Mouse (Mus musculus): Measurements from ENCODE around the gene Slc13a4. TPM values are rescaled to one million over a fixed set of nuclear protein-coding genes. Genes with fewer than 3 reads are reported as not detected.

Slc13a4 gene
- polyA plus RNA-seq, 1 experiment = 1.1 TPM

GRCm38 (mm10) chr6:35351826-35352225, 43.9 kb upstream of the Slc13a4 start:
- H3K27me3 ChIP-seq (ENCODE audit: control insufficient read depth, insufficient read depth, low read length, poor library complexity, severe bottlenecking) = no peaks in the 10 kb centered on the region
- H3K9ac ChIP-seq (ENCODE audit: low read depth, poor library complexity, severe bottlenecking) = no peak overlapping the region
- H3K36me3 ChIP-seq (ENCODE audit: control insufficient read depth, insufficient read depth, low read length, poor library complexity, severe bottlenecking) = no peaks in the 10 kb centered on the region
- TF ChIP-seq EP300 (IDR thresholded peaks at IDR 0.05; ENCODE audit: insufficient read depth, low read depth, low read length) = no peak
- no peak for TF ChIP-seq POLR2A (IDR thresholded peaks at IDR 0.05; ENCODE audit: insufficient read depth, low read length)
- TF ChIP-seq CTCF (IDR thresholded peaks at IDR 0.05; ENCODE audit: low read depth, low read length) = no peak
- H3K4me1 ChIP-seq (ENCODE audit: control insufficient read depth, insufficient read depth, low read length) = peaks cover 12% of the 10 kb centered on the region
- no peak overlapping the region for H3K27ac ChIP-seq (ENCODE audit: insufficient read depth, low read length)
- H3K4me3 ChIP-seq (ENCODE audit: low read depth, low read length) = no peak overlapping the region
- H3K9me3 ChIP-seq (replicated peaks; ENCODE audit: control insufficient read depth, insufficient read depth, low read length, poor library complexity, severe bottlenecking) = no peaks in the 10 kb centered on the region

- Histone ChIP-seq H3K9me3 (replicated peaks; ENCODE audit: control insufficient read depth, insufficient read depth, low read length, poor library complexity, severe bottlenecking) (no peaks in the 10 kb centered on the region), H3K27me3 (ENCODE audit: control insufficient read depth, insufficient read depth, low read length, poor library complexity, severe bottlenecking) (no peaks in the 10 kb centered on the region), H3K4me3 (ENCODE audit: low read depth, low read length) (no peak overlapping the region), H3K4me1 (ENCODE audit: control insufficient read depth, insufficient read depth, low read length) (peaks cover 12% of the 10 kb centered on the region), H3K36me3 (ENCODE audit: control insufficient read depth, insufficient read depth, low read length, poor library complexity, severe bottlenecking) (no peaks in the 10 kb centered on the region), H3K27ac (ENCODE audit: insufficient read depth, low read length) (no peak overlapping the region), H3K9ac (ENCODE audit: low read depth, poor library complexity, severe bottlenecking) (no peak overlapping the region)
- TF ChIP-seq POLR2A (IDR thresholded peaks at IDR 0.05; ENCODE audit: insufficient read depth, low read length) = no peak
- no peak for TF ChIP-seq CTCF (IDR thresholded peaks at IDR 0.05; ENCODE audit: low read depth, low read length)
- no peak for TF ChIP-seq EP300 (IDR thresholded peaks at IDR 0.05; ENCODE audit: insufficient read depth, low read depth, low read length)
Observed at GRCm38 (mm10) chr6:35349784-35350183, 41.9 kb upstream of the Slc13a4 start.

- Histone ChIP-seq H3K27ac (ENCODE audit: insufficient read depth, low read length) (no peak overlapping the region), H3K27me3 (ENCODE audit: control insufficient read depth, insufficient read depth, low read length, poor library complexity, severe bottlenecking) (no peaks in the 10 kb centered on the region), H3K4me1 (ENCODE audit: control insufficient read depth, insufficient read depth, low read length) (no peaks in the 10 kb centered on the region), H3K36me3 (ENCODE audit: control insufficient read depth, insufficient read depth, low read length, poor library complexity, severe bottlenecking) (no peaks in the 10 kb centered on the region), H3K9ac (ENCODE audit: low read depth, poor library complexity, severe bottlenecking) (no peak overlapping the region), H3K9me3 (replicated peaks; ENCODE audit: control insufficient read depth, insufficient read depth, low read length, poor library complexity, severe bottlenecking) (no peaks in the 10 kb centered on the region), H3K4me3 (ENCODE audit: low read depth, low read length) (no peak overlapping the region)
- TF ChIP-seq EP300 (IDR thresholded peaks at IDR 0.05; ENCODE audit: insufficient read depth, low read depth, low read length) (no peak), POLR2A (IDR thresholded peaks at IDR 0.05; ENCODE audit: insufficient read depth, low read length) (no peak), CTCF (IDR thresholded peaks at IDR 0.05; ENCODE audit: low read depth, low read length) (no peak)
Observed at GRCm38 (mm10) chr6:35338640-35339039, 30.7 kb upstream of the Slc13a4 start.

DNA sequence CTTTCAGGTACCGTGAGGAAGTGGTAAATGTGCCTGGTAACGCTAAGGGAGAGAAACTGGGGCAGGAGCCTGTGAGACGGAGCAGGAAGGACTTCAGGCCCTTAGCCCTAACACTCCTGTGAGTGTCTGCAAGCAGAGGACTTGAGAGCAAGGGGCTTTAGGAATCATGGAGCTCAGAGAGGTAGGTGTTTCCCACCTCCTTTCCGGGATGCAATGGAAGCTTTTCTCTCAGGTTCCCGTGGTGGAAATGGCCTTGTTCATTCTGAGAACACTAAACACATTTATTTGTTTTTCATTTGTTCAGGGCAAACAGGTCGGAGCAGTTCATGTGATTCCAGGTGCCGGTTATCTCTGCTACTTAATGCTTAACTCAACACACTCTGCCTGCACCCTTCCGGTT, 29.9 kb upstream of the Slc13a4 start:
- H3K9ac ChIP-seq (ENCODE audit: low read depth, poor library complexity, severe bottlenecking) = no peak overlapping the region
- no peak overlapping the region for H3K27ac ChIP-seq (ENCODE audit: insufficient read depth, low read length)
- TF ChIP-seq CTCF (IDR thresholded peaks at IDR 0.05; ENCODE audit: low read depth, low read length) (no peak), EP300 (IDR thresholded peaks at IDR 0.05; ENCODE audit: insufficient read depth, low read depth, low read length) (no peak), POLR2A (IDR thresholded peaks at IDR 0.05; ENCODE audit: insufficient read depth, low read length) (no peak)
- no peaks in the 10 kb centered on the region for H3K27me3 ChIP-seq (ENCODE audit: control insufficient read depth, insufficient read depth, low read length, poor library complexity, severe bottlenecking)
- no peak overlapping the region for H3K4me3 ChIP-seq (ENCODE audit: low read depth, low read length)
- no peaks in the 10 kb centered on the region for H3K36me3 ChIP-seq (ENCODE audit: control insufficient read depth, insufficient read depth, low read length, poor library complexity, severe bottlenecking)
- H3K9me3 ChIP-seq (replicated peaks; ENCODE audit: control insufficient read depth, insufficient read depth, low read length, poor library complexity, severe bottlenecking) = no peaks in the 10 kb centered on the region
- no peaks in the 10 kb centered on the region for H3K4me1 ChIP-seq (ENCODE audit: control insufficient read depth, insufficient read depth, low read length)

DNA sequence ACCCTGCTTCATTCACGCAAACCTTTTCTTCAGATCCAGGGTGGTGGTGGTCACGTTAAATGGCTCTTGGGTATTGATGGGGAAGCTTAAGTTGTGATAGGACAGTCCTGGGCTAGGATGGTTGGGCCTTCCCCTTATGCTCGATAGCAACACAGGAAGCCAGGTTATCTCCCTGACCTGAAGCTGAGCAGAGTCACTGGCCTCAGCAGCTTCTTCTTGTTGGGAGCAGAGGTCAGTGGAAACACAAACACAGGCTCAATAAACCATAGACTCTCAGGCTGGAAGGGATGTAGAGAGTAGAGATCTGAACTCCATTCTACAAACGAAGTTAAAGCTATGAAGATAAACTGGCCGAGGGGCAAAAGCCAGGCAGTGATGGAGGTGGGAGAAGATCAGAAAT, 27.5 kb upstream of the Slc13a4 start:
- TF ChIP-seq CTCF (IDR thresholded peaks at IDR 0.05; ENCODE audit: low read depth, low read length) (no peak), POLR2A (IDR thresholded peaks at IDR 0.05; ENCODE audit: insufficient read depth, low read length) (no peak), EP300 (IDR thresholded peaks at IDR 0.05; ENCODE audit: insufficient read depth, low read depth, low read length) (no peak)

GRCm38 (mm10) chr6:35334278-35334677, 26.3 kb upstream of the Slc13a4 start:
- Histone ChIP-seq H3K27ac (ENCODE audit: insufficient read depth, low read length) (no peak overlapping the region), H3K36me3 (ENCODE audit: control insufficient read depth, insufficient read depth, low read length, poor library complexity, severe bottlenecking) (no peaks in the 10 kb centered on the region), H3K9me3 (replicated peaks; ENCODE audit: control insufficient read depth, insufficient read depth, low read length, poor library complexity, severe bottlenecking) (no peaks in the 10 kb centered on the region), H3K27me3 (ENCODE audit: control insufficient read depth, insufficient read depth, low read length, poor library complexity, severe bottlenecking) (no peaks in the 10 kb centered on the region), H3K9ac (ENCODE audit: low read depth, poor library complexity, severe bottlenecking) (no peak overlapping the region), H3K4me1 (ENCODE audit: control insufficient read depth, insufficient read depth, low read length) (peaks cover 2% of the 10 kb centered on the region), H3K4me3 (ENCODE audit: low read depth, low read length) (no peak overlapping the region)
- peak; percentile 72 for TF ChIP-seq CTCF (IDR thresholded peaks at IDR 0.05; ENCODE audit: low read depth, low read length)
- no peak for TF ChIP-seq POLR2A (IDR thresholded peaks at IDR 0.05; ENCODE audit: insufficient read depth, low read length)
- TF ChIP-seq EP300 (IDR thresholded peaks at IDR 0.05; ENCODE audit: insufficient read depth, low read depth, low read length) = no peak

More for the DNA sequence above, 27.5 kb upstream of the Slc13a4 start:
- H3K4me3 ChIP-seq (ENCODE audit: low read depth, low read length) = no peak overlapping the region
- no peaks in the 10 kb centered on the region for H3K9me3 ChIP-seq (replicated peaks; ENCODE audit: control insufficient read depth, insufficient read depth, low read length, poor library complexity, severe bottlenecking)
- no peak overlapping the region for H3K9ac ChIP-seq (ENCODE audit: low read depth, poor library complexity, severe bottlenecking)
- peaks cover 2% of the 10 kb centered on the region for H3K4me1 ChIP-seq (ENCODE audit: control insufficient read depth, insufficient read depth, low read length)
- no peaks in the 10 kb centered on the region for H3K27me3 ChIP-seq (ENCODE audit: control insufficient read depth, insufficient read depth, low read length, poor library complexity, severe bottlenecking)
- H3K36me3 ChIP-seq (ENCODE audit: control insufficient read depth, insufficient read depth, low read length, poor library complexity, severe bottlenecking) = no peaks in the 10 kb centered on the region
- no peak overlapping the region for H3K27ac ChIP-seq (ENCODE audit: insufficient read depth, low read length)

Data from ES-Bruce4 (cell line).